Mouse (Mus musculus): ENCODE data around the gene Ezh1.
"Not testable (repeated sequence)": the region's sequence is repeated elsewhere in the genome, so short reads cannot be mapped to it uniquely, and the experiment has no call there.

Gene Ezh1

GRCm38 (mm10) chr11:101168301-101168980, 57.8 kb downstream of the Ezh1 start:
- DNase-seq (ENCODE audit: extremely low read depth, low read depth) = no peak

DNA sequence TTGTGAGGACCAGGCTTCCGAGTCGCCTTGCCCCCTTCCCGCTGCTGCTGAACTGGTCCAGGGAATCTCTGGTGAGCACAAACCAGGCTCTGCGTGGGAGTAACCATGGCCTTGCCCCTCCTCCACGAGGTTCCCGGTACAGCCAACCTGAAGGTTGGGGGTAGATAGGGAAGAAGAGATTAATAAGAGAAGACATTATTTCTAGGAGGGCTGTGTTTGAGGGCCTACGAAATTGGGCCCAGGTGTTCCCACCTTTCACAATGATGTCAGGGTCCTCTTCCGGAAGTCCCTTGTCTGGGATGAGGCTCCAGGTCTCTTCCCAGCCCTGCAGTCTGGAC, 58.3 kb downstream of the Ezh1 start:
- DNase-seq (ENCODE audit: extremely low read depth, low read depth) = no peak

- no peak for DNase-seq (ENCODE audit: extremely low read depth, low read depth)
Observed at GRCm38 (mm10) chr11:101167211-101167962, 58.9 kb downstream of the Ezh1 start.

- DNase-seq (ENCODE audit: extremely low read depth, low read depth) = no peak
Observed at GRCm38 (mm10) chr11:101166357-101166756, 59.9 kb downstream of the Ezh1 start.

GRCm38 (mm10) chr11:101164677-101165580, 61.3 kb downstream of the Ezh1 start:
- DNase-seq (ENCODE audit: extremely low read depth, low read depth) = no peak

- DNase-seq (ENCODE audit: extremely low read depth, low read depth) = no peak
Observed at GRCm38 (mm10) chr11:101164351-101164665, 62.0 kb downstream of the Ezh1 start.

- DNase-seq (ENCODE audit: extremely low read depth, low read depth) = no peak
Observed at GRCm38 (mm10) chr11:101163476-101164350, 62.5 kb downstream of the Ezh1 start.

DNA sequence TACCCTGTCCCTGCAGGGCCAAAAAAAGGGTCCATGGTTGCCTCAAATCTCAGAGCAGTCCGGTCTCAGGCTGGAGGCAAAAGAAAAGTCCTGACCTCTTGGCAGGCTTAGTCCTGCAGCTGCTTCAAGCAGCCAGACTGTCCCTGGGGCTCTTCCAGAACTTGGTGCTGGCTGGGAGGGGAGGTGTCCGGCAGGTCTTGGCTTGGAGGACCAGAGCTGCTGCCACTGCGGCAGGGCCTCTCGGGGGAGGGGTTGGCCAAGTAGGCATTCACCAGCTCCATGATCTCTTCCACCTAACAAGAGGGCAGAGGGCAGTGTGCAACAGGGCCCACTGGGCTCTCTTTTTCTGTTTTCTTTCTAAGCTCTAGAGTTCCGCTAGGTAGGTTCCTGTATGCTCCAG, 63.5 kb downstream of the Ezh1 start:
- no peak for DNase-seq (ENCODE audit: extremely low read depth, low read depth)

GRCm38 (mm10) chr11:101162301-101162700, 64.0 kb downstream of the Ezh1 start:
- DNase-seq (ENCODE audit: extremely low read depth, low read depth) = no peak

DNA sequence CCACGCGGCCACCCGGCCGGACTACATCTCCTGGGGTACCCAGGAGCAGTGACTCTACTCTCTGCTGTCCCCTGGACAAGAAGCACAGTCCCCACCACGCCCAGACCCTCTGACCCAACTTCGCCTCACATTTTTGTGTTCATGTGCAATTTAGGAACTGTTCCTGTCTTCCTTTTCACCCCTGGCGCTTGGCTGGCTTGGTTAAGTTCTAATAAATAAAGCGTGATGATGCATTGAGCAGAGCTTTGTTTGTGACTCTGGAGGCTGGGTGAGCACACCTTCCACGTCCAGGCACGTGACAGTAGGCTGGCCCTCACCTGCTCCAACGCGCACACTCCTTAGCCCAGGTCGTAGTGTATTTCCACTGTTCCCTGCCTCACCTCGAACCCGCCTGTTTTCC, 64.7 kb downstream of the Ezh1 start:
- DNase-seq (ENCODE audit: extremely low read depth, low read depth) = no peak

DNA sequence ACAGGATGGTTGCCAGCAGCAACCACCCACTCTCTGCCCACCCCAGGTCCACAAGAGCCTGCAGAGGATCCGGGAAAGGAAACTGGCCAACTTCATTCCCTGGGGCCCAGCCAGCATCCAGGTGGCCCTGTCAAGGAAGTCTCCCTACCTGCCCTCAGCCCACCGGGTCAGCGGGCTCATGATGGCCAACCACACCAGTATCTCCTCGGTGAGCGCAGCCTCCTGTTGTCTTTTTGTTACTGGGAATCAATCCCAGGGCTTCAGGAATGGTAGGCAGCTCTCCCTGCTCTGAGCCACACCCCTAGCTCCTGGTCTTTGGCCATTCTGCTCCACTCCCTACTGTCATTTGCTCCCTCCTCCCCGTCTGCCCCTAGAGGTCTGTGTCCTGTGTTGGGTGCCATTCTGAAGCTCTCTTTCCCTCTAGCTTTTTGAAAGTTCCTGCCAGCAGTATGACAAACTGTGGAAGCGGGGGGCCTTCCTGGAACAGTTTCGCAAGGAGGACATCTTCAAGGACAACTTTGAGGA, 65.2 kb downstream of the Ezh1 start:
- DNase-seq (ENCODE audit: extremely low read depth, low read depth) = not testable (repeated sequence)

DNA sequence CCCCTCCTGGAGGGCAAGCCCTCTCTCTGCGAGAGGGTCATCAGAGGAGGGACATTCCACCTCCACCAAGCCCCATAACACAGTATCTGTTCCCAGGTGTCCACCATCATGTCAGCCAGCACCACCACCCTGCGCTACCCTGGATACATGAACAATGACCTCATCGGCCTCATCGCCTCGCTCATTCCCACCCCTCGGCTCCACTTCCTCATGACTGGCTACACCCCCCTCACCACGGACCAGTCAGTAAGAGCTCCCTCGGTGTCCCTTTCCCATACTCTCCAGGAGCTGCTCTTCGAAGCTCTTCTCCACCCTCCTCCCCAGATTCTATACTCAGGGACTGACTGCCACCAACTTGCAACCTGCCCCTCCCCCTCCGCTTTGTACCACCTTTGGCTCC, 66.1 kb downstream of the Ezh1 start:
- DNase-seq (ENCODE audit: extremely low read depth, low read depth) = not testable (repeated sequence)

GRCm38 (mm10) chr11:101155728-101156371, 70.4 kb downstream of the Ezh1 start, which contains the start of gene Tubg2:
Tubg2 (plus strand) TSS chr11:101155907.
- DNase-seq (ENCODE audit: extremely low read depth, low read depth) = no peak

GRCm38 (mm10) chr11:101155151-101155550, 71.1 kb downstream of the Ezh1 start:
- DNase-seq (ENCODE audit: extremely low read depth, low read depth) = no peak

- no peak for DNase-seq (ENCODE audit: extremely low read depth, low read depth)
Observed at GRCm38 (mm10) chr11:101154648-101155047, 71.6 kb downstream of the Ezh1 start.

DNA sequence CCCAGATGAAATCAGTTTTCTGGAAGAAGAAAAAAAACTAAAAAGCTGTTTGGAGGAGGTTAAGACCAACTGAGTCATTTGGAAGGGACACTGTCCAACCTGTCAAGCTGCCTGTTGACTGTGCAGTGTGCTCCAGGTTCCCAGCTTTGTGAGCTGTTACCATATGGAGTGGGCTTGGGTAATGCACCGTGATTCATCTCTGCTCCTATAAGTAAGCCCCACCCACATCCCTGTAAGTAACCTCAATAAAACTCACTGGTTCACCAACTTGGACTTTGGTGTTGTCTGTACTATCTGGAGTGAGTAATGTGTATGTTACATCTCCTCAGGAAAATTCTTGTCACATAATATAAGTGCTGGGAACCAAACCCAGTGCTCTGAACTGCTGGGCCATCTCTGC, 73.4 kb downstream of the Ezh1 start:
- DNase-seq (ENCODE audit: extremely low read depth, low read depth) = no peak

DNA sequence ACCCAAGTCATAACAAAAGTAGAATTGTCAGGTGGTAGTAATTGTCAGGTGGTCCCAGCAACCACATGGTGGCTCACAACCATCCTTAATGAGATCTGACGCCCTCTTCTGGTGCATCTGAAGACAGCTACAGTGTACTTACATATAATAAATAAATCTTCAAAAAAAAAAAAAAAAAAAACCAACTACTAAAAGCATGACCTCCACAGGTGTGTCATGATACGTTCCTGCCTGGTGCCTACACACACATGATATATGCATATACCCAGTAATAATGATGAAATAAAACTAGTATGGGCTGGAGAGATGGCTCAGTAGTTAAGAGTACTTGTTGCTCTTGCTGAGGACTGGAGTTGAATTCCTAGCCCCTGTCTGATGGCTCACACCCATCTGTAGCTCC, 75.2 kb downstream of the Ezh1 start:
- no peak for DNase-seq (ENCODE audit: extremely low read depth, low read depth)

DNA sequence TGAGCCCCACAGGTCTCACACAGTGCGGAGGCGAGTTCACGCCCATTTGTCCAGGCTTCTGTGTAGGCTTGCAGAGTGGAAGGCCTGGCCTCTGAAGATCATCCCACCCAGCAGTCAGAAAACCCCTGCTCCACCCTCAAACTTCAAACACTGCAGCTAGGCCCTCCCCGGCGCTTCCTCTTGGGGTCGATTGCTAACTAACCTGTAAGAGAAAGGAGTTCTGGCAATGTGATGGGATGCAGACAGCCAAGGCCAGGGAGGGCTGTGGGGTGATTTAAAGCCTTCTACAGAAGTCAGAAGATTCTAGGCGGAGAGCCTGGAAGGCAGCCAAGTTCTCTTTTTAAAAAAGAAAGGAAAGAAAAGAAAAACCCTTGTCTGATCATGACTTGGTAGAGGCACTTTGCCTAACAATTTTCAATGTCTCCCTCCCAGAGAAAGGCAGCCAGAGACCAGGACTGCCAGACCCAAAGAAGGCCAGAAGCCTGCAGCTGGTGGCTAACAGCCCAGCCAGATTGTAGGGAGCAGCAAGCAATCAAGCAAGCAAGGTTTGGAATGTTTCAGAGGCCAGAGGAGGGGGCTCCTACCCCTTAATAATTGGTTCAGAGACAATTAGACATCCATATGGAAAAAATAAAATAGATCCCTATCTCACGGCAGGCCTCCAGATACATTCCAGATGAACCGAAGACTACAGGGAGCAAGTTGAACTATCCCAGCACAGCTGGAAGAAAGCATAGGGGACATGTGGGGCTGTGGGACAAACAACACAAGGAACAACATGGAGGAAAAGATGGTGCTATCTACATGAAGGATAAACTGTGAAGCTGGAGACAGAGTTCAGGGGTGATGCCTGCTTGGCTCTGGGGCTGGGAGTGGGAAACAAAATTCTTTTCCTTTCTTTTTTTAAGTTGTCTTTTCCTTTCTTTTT, 76.8 kb downstream of the Ezh1 start:
- DNase-seq (ENCODE audit: extremely low read depth, low read depth) = no peak

- no peak for DNase-seq (ENCODE audit: extremely low read depth, low read depth)
Observed at GRCm38 (mm10) chr11:101148751-101149150, 77.5 kb downstream of the Ezh1 start.
